Mouse (Mus musculus): ENCODE results near the gene Emilin2.
"Not testable (repeated sequence)": the region's sequence is repeated elsewhere in the genome, so short reads cannot be mapped to it uniquely, and the experiment has no call there.

Emilin2 gene

GRCm38 (mm10) chr17:71311340-71312171 is at the start of gene Emilin2:
TSS of gene Emilin2 (minus strand) at chr17:71311978.
- DNase-seq (ENCODE audit: extremely low read depth, low read depth) = no peak

- DNase-seq (ENCODE audit: extremely low read depth, low read depth) = no peak
These were observed 43.7 kb upstream of the Emilin2 start for GRCm38 (mm10) chr17:71355526-71355925.

- no peak for DNase-seq (ENCODE audit: extremely low read depth, low read depth)
These were observed 42.4 kb upstream of the Emilin2 start for GRCm38 (mm10) chr17:71354205-71354604.

- DNase-seq (ENCODE audit: extremely low read depth, low read depth) = no peak
These were observed 36.4 kb upstream of the Emilin2 start for GRCm38 (mm10) chr17:71348188-71348587.

DNA sequence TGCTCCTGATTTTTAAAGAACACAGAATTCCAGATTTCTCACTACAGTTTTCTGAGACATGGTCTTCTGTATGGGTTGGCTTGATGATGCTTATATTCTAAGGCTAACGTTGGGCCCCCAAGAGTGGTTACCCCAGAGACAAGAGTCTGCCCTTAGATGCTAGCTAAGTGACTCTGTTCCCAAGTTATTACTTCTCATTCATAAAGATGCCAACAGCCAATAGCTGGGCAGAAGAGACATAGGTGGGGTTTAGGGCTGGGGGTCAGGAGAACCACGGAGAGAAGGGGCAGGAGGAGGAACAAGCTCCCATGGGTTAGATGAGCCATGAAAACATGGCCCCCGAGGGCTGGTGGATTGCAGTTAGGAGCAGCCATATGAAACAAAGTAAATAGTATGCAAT is 30.2 kb upstream of the Emilin2 start:
- DNase-seq (ENCODE audit: extremely low read depth, low read depth) = no peak

GRCm38 (mm10) chr17:71338627-71339026 is 26.8 kb upstream of the Emilin2 start:
- DNase-seq (ENCODE audit: extremely low read depth, low read depth) = no peak

- no peak for DNase-seq (ENCODE audit: extremely low read depth, low read depth)
These were observed 25.8 kb upstream of the Emilin2 start for GRCm38 (mm10) chr17:71337546-71337945.

- no peak for DNase-seq (ENCODE audit: extremely low read depth, low read depth)
These were observed 24.6 kb upstream of the Emilin2 start for GRCm38 (mm10) chr17:71336421-71336820.

- no peak for DNase-seq (ENCODE audit: extremely low read depth, low read depth)
These were observed 20.5 kb upstream of the Emilin2 start for GRCm38 (mm10) chr17:71332298-71332697.

GRCm38 (mm10) chr17:71320731-71321130 is 9.0 kb upstream of the Emilin2 start:
- DNase-seq (ENCODE audit: extremely low read depth, low read depth) = not testable (repeated sequence)

DNA sequence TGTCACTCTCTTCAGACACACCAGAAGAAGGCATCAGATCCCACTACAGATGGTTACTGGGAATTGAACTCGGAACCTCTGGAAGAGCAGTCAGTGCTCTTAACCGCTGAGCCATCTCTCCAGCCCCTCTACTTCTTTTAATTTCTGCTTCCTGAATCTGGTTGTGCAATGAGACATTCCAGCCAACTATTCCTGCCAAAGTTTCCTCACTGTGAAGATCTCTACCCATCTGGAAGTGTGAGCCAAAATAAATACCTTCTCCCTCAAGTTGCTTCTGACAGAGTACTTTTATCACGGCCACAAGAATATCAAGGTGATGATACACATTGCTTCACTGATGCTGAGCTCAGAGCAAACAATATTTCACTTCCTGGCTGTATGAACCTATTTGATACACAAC is 7.6 kb upstream of the Emilin2 start:
- DNase-seq (ENCODE audit: extremely low read depth, low read depth) = no peak

- DNase-seq (ENCODE audit: extremely low read depth, low read depth) = no peak
These were observed 5.8 kb upstream of the Emilin2 start for GRCm38 (mm10) chr17:71317571-71317970.

DNA sequence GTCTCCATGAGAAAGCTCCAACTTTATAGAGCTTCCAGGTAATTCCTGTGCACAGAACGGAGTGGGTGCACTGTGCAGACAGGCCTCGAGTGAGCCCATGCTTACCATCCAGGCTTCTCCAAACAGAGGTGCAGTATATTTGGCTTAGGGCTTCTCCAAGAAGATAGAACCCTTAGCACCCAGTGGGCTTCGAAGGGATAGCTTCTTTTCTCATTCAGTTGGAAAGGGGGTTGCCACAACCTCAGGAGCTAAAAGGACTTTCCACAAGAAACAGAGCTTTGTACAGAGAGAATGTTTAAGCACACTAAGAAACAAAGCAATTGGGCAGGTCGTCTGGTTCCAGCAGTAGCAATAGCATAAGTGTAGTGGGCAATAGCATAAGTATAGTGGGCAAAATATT is 2.5 kb upstream of the Emilin2 start:
- DNase-seq (ENCODE audit: extremely low read depth, low read depth) = no peak

GRCm38 (mm10) chr17:71310486-71311339 is 1.1 kb downstream of the Emilin2 start:
- peak; percentile 36 for DNase-seq (ENCODE audit: extremely low read depth, low read depth)

DNA sequence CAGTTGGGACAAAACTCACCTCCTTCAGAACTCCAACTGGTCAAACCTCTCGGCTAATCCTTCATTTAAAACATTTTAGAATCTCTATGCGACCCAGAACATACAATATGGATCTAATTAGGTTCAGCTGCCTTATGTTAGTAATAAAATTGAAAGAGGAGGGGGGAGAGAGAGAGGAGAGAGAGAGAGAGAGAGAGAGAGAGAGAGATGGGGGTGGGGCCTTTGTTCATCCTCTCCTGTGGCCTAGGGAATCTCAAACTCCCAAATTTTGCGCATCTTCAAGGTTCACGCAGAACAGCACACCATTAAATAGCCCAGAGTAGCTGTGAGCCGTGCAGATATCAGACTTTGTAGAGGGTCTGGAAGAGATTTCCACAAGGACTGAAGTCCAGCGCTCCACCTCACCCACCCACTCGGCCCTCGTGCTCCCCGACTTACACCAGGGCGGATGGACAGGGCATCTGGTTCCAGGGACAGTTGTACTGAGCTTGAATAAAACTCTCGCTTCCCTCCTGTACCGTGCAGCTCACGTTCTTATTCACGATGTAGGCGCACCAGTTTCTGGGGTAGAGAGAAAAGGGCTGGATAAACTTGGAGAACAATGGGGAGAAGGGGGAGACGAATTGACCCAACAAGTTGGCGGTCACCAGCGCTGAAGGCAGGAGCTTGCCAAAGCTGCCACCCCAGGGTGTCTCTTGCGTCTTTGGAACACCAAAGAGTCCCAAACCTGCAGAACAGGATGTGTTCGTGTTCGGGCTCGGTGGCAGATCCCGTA is 1.9 kb downstream of the Emilin2 start:
- no peak for DNase-seq (ENCODE audit: extremely low read depth, low read depth)

DNA sequence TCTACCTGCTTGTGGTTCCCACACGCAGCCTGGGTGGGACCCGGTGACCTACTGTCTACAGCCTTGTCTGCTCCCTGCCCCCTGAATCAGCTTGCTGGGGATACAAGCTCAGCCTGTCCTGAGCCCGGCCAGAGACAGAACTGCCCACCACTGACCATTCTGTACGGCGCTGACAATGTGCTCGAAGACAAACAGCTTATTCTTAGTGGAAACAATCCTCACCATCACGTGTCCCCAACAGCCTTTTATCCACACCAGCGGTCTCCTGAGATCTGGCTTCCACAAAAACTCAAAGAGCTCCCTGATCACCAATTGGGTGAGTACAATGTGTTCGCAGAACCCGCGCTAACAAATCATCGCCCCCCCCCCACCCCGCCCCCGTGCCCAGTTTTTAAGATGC is 2.6 kb downstream of the Emilin2 start:
- DNase-seq (ENCODE audit: extremely low read depth, low read depth) = no peak

DNA sequence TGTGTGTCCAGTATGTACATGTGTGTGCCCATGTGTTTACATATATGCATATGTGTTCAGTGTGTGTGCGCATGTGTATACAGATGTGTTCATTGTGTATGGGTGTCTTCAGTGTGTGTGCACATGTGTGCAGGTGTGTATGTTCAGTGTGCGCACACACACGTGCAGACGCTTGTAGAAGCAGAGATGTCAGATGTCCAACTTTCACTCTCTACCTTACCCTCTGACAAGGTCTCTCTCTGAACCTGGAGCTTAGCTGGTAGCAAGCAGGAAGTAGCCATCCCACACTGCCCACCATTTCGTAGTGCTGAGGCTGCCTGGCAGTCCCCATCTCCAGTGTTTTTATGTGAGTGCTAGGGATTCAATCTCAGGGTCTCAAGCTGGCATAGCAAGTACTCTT is 3.5 kb downstream of the Emilin2 start:
- no peak for DNase-seq (ENCODE audit: extremely low read depth, low read depth)

DNA sequence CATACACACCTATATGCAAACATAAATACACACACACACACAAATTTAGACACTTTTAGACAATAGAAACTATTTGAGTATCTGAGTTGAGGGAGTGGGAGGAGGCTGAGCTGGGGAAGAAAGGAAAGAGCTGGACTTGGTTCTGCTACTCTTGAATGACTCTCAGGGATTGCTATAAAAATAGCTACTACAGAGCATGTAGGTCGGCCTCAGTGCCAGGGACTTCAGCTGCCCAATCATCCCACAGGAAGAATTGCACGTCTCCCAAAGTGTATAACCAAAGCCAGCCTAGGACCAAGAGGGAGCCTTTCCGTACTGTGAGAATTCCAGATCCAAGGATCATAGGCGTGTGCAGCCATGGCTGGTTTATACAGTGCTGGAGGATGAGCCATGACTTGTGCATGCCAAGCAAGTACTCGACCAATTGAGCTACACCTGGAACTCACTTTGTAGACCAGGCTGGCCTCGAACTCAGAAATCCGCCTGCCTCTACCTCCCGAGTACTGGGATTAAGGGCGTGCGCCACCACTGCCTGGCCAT is 4.5 kb downstream of the Emilin2 start:
- no peak for DNase-seq (ENCODE audit: extremely low read depth, low read depth)

DNA sequence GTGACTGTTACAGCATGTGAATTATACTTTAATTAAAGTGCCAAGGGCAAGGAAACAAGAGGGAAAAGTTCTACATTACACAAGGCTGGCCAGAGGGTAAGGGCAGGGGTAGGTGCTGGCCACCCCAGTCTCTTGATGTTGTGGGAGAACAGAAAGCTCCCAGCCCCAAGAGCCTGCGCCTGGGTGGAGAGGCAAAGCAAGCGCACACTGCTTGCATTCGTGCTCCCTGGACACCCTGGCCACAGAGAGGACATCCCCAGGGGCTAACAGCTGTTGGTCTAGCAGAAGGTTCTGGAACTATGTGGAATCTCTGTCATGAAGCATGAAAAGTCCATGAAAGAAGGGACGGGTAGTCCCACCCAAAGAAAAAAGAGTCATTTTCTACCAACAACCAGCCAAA is 5.1 kb downstream of the Emilin2 start:
- no peak for DNase-seq (ENCODE audit: extremely low read depth, low read depth)

DNA sequence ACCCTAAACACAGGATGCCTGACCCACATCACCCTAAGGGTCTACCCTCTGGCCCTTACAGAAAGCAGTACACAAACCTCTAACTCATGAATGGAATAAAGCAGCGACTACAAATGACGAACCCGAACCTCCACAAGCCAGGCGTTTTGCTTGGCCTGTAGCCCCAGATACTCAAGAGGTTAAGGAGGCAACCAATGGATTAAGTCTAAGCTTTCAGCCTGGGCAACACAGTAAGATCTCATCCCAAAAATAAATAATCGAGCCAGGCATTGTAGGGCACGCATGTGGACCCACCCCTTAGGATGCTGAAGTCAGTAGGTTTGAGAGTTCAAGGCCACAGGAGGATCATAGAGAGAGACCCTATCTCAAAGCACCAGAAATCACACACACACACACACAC is 5.7 kb downstream of the Emilin2 start:
- DNase-seq (ENCODE audit: extremely low read depth, low read depth) = no peak

DNA sequence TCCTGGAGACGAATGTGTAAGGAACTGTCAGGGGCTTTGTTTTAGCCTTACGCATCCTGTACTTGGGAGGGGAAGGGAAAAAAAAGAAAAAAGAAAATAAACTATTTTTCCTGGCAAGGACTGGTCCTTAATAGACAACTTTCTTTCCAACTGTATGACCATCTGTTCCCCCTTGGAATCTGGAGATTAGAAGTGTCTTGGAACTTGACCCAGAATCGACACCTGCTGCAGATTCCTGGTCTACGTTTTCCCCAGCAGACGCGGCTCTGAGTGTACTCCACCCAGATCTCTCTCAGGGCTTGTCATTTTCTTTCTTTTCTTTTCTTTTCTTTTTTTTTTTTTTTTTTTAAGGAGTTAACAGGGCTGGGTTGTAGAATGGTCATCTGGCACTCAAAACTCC is 8.3 kb downstream of the Emilin2 start:
- DNase-seq (ENCODE audit: extremely low read depth, low read depth) = no peak
